Mouse (Mus musculus) hindbrain, embryonic 14.5 days (tissue): ENCODE measurements around the gene Pde4d. TPM values are rescaled to one million over a fixed set of nuclear protein-coding genes. Genes with fewer than 3 reads are reported as not detected.

Source experiments
- ATAC-seq: fragments of 200-750 bp; cut with Nextera tagmentation; 2 replicates; pipeline ENCODE4 v1.8.0; 2017; ENCODE audit warnings: moderate number of reproducible peaks, mild to moderate bottlenecking, moderate TSS enrichment, moderate library complexity; ENCODE audit not compliant: low FRiP score
- DNase-seq: peaks from one replicate; pipeline ENCODE4 v3.0.0-alpha.2; 2015; ENCODE audit warnings: low spot score
- H3K27ac ChIP-seq: fragments of 300-500 bp; sonication (generic); 2 replicates; pipeline ENCODE4 v1.5.1; 2014; ENCODE audit warnings: mild to moderate bottlenecking, moderate library complexity
- H3K27me3 ChIP-seq: fragments of 300-500 bp; sonication (generic); 2 replicates; pipeline ENCODE4 v1.6.1; 2014; ENCODE audit warnings: mild to moderate bottlenecking, low read length, mixed read lengths; ENCODE audit not compliant: control insufficient read depth, insufficient read depth
- H3K36me3 ChIP-seq: fragments of 300-500 bp; sonication (generic); replicated peaks from 2 replicates; pipeline ENCODE4 v1.6.1; 2014; ENCODE audit not compliant: control insufficient read depth, insufficient read depth
- H3K4me1 ChIP-seq: fragments of 300-500 bp; sonication (generic); replicated peaks from 2 replicates; pipeline ENCODE4 v1.6.1; 2014; ENCODE audit warnings: antibody characterized with exemption, low read length, mixed read lengths; ENCODE audit not compliant: control insufficient read depth, insufficient read depth
- H3K4me2 ChIP-seq: fragments of 300-500 bp; sonication (generic); replicated peaks from 2 replicates; pipeline ENCODE4 v1.6.1; 2014; ENCODE audit warnings: mild to moderate bottlenecking, moderate library complexity
- H3K4me3 ChIP-seq: fragments of 300-500 bp; sonication (generic); replicated peaks from 2 replicates; pipeline ENCODE4 v1.5.1; 2014; ENCODE audit warnings: mild to moderate bottlenecking, low read length
- H3K9ac ChIP-seq: fragments of 300-500 bp; sonication (generic); 2 replicates; pipeline ENCODE4 v1.6.1; 2014
- H3K9me3 ChIP-seq: fragments of 300-500 bp; sonication (generic); 2 replicates; pipeline ENCODE4 v1.6.1; 2016; ENCODE audit warnings: low read length; ENCODE audit not compliant: control insufficient read depth
- WGBS: fragments of 180-500 bp; shearing (Covaris S2); extraction: QIAGEN DNeasy Blood & Tissue Kit; methylation state at CpG from one replicate; pipeline ENCODE4 v1.1.7; 2014; 5-methylcytosine and 5-hydroxymethylcytosine counted together
- polyA plus RNA-seq: library from polyadenylated mRNA; unstranded; fragments of >200 nt; fragmentation: Nextera tagmentation; extraction: Ambion mirVana; gene quantifications from 2 replicates; pipeline ENCODE4 v1.2.1, GENCODE M21; 2014

Gene Pde4d
- polyA plus RNA-seq, 1 experiment from 2014 or later = 23.2 TPM

DNA sequence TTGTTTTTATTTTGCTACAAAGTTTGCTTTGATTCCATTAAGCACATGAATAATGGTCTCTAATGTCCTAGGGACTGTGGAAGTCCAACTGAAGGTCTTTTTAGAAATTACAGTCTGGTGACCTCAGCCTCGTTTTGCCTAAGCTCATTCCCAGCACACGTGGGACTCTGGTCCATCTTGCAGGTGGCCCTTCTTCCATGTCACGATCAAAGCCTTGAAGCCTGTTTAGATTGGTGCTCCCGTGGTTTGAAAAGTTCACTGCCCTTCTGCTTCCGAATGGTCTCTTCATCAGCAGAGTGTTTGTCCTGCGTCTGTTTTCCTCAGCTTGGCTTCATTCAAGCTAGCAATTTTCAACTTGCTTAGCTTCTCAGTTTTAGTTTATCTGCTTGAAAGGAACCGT is 389.4 kb downstream of the Pde4d start:
- ATAC-seq (no peak), DNase-seq (no peak)
- 64% methylated on average over 7 of the region's 7 CpGs for WGBS

DNA sequence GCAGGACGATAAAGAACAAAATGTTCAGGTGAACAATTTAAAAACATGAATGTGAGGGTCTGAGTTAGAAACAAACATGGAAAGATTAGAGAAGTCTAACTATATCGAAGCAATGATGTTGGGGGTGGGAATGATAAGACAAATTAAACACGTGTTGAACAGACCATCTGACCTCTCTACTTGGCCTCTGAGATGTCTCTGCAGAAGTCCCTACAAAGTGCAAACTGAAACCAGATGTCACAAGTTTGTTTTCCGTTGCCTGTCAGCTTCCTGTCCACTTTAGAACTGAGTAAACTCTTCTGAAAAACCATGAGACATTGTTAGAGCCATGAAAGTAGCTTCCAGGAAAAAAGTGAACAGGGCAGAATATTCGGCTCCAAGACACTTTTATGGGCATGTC is 404.3 kb downstream of the Pde4d start:
- Histone ChIP-seq H3K4me3 (no peak overlapping the region), H3K27ac (no peak overlapping the region), H3K9me3 (no peaks in the 10 kb centered on the region), H3K9ac (no peak overlapping the region), H3K4me2 (no peak overlapping the region), H3K4me1 (no peaks in the 10 kb centered on the region), H3K36me3 (no peaks in the 10 kb centered on the region), H3K27me3 (no peaks in the 10 kb centered on the region)
- 79% methylated on average over 5 of the region's 5 CpGs for WGBS
- ATAC-seq (no peak), DNase-seq (no peak)

More for the DNA sequence above, 389.4 kb downstream of the Pde4d start:
- Histone ChIP-seq H3K9ac (no peak overlapping the region), H3K4me1 (no peaks in the 10 kb centered on the region), H3K4me2 (no peak overlapping the region), H3K4me3 (no peak overlapping the region), H3K27me3 (no peaks in the 10 kb centered on the region), H3K9me3 (no peaks in the 10 kb centered on the region), H3K36me3 (no peaks in the 10 kb centered on the region), H3K27ac (no peak overlapping the region)

- Histone ChIP-seq H3K36me3 (no peaks in the 10 kb centered on the region), H3K27ac (no peak overlapping the region), H3K4me3 (no peak overlapping the region), H3K9me3 (no peaks in the 10 kb centered on the region), H3K9ac (no peak overlapping the region), H3K4me1 (no peaks in the 10 kb centered on the region), H3K27me3 (no peaks in the 10 kb centered on the region), H3K4me2 (no peak overlapping the region)
- 84% methylated on average over 6 of the region's 6 CpGs for WGBS
- ATAC-seq (no peak), DNase-seq (no peak)
Measured at GRCm38 (mm10) chr13:108856776-108857435, 407.2 kb downstream of the Pde4d start.

GRCm38 (mm10) chr13:108859336-108859735 is 409.6 kb downstream of the Pde4d start:
- WGBS = 85% methylated on average over 3 of the region's 3 CpGs
- no peak overlapping the region for H3K4me2 ChIP-seq
- H3K36me3 ChIP-seq = no peaks in the 10 kb centered on the region
- H3K9me3 ChIP-seq = no peaks in the 10 kb centered on the region
- DNase-seq = no peak
- no peak overlapping the region for H3K9ac ChIP-seq
- no peak overlapping the region for H3K4me3 ChIP-seq
- ATAC-seq = no peak
- no peak overlapping the region for H3K27ac ChIP-seq
- H3K4me1 ChIP-seq = no peaks in the 10 kb centered on the region
- no peaks in the 10 kb centered on the region for H3K27me3 ChIP-seq

DNA sequence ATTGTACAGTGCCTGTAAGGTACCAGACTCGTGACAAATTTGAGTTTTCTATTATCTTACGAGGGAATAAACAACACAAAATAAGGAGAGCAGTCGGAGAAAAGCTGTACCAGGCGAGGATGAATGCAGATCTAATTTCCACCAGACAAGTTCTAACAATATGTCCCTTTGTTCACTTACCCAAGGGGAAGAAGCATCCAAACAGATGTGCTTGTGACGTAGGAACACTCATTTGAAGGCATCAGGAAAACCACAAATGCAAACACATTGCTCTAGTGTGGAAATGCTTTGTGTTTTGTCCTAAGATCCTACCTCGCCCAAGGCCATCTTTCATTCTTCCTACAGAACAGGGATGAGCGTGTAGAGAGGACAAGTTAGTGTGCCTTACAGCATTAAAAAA is 411.0 kb downstream of the Pde4d start:
- Histone ChIP-seq H3K9me3 (no peaks in the 10 kb centered on the region), H3K27me3 (no peaks in the 10 kb centered on the region), H3K27ac (no peak overlapping the region), H3K4me1 (no peaks in the 10 kb centered on the region), H3K36me3 (no peaks in the 10 kb centered on the region), H3K4me3 (no peak overlapping the region), H3K9ac (no peak overlapping the region), H3K4me2 (no peak overlapping the region)
- WGBS = 72% methylated on average over 7 of the region's 7 CpGs
- ATAC-seq = no peak
- no peak for DNase-seq

DNA sequence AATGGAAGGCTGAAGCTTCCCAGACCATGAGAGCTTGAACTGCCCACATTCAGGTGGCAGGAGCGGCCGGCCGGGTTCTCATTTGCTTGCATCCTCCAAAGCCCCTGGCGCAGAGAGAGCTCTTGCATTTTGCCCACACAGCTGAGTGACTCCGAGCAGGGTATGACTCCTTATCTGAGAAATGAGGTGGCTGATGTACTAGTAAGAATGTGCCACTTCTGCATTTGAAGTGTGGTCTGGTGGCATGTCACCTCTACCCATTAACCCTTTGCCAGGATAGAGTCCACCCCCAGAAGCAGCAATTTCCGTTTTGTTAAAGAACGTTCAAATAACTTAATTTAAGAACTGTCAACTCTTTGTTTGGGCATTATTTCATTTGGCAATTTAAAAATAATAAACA is 412.0 kb downstream of the Pde4d start:
- Histone ChIP-seq H3K4me3 (no peak overlapping the region), H3K9me3 (no peaks in the 10 kb centered on the region), H3K36me3 (no peaks in the 10 kb centered on the region), H3K4me2 (no peak overlapping the region), H3K4me1 (no peaks in the 10 kb centered on the region), H3K27ac (no peak overlapping the region), H3K27me3 (no peaks in the 10 kb centered on the region), H3K9ac (no peak overlapping the region)
- DNase-seq = no peak
- 96% methylated on average over 7 of the region's 7 CpGs for WGBS
- no peak for ATAC-seq

GRCm38 (mm10) chr13:108862173-108862572 is 412.4 kb downstream of the Pde4d start:
- H3K36me3 ChIP-seq = no peaks in the 10 kb centered on the region
- 84% methylated on average over 5 of the region's 5 CpGs for WGBS
- DNase-seq (no peak), ATAC-seq (no peak)
- no peak overlapping the region for H3K27ac ChIP-seq
- H3K4me3 ChIP-seq = no peak overlapping the region
- H3K9me3 ChIP-seq = no peaks in the 10 kb centered on the region
- H3K4me2 ChIP-seq = no peak overlapping the region
- H3K9ac ChIP-seq = no peak overlapping the region
- H3K4me1 ChIP-seq = no peaks in the 10 kb centered on the region
- no peaks in the 10 kb centered on the region for H3K27me3 ChIP-seq

- Histone ChIP-seq H3K4me3 (no peak overlapping the region), H3K36me3 (no peaks in the 10 kb centered on the region), H3K27me3 (no peaks in the 10 kb centered on the region), H3K9ac (no peak overlapping the region), H3K4me2 (no peak overlapping the region), H3K27ac (no peak overlapping the region), H3K4me1 (no peaks in the 10 kb centered on the region), H3K9me3 (no peaks in the 10 kb centered on the region)
- 84% methylated on average over 5 of the region's 5 CpGs for WGBS
- DNase-seq (no peak), ATAC-seq (no peak)
Measured at GRCm38 (mm10) chr13:108900160-108900559, 450.4 kb downstream of the Pde4d start.

DNA sequence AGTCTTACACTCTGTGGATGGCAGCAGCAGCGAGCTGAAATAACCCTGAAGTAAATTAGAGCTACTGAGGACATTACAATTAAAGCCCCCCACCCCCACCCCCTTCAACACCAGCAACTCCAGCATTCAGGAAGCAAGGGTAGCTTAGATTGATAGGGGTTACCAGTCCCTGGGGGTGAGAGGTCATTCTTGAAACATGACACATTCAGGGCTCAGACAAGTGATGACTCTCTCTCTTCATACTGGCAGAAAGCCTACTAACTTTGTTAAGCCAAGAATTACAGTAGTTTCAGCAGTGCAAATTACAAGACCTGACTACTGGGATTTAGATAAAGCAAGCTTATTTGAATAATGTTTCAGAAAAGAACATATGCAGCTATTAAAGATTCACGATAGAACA is 455.4 kb downstream of the Pde4d start:
- 58% methylated on average over 2 of the region's 2 CpGs for WGBS
- H3K9ac ChIP-seq = no peak overlapping the region
- H3K27me3 ChIP-seq = no peaks in the 10 kb centered on the region
- ATAC-seq (no peak), DNase-seq (no peak)
- no peaks in the 10 kb centered on the region for H3K36me3 ChIP-seq
- no peak overlapping the region for H3K4me2 ChIP-seq
- H3K27ac ChIP-seq = no peak overlapping the region
- no peak overlapping the region for H3K4me3 ChIP-seq
- H3K4me1 ChIP-seq = no peaks in the 10 kb centered on the region
- no peaks in the 10 kb centered on the region for H3K9me3 ChIP-seq

DNA sequence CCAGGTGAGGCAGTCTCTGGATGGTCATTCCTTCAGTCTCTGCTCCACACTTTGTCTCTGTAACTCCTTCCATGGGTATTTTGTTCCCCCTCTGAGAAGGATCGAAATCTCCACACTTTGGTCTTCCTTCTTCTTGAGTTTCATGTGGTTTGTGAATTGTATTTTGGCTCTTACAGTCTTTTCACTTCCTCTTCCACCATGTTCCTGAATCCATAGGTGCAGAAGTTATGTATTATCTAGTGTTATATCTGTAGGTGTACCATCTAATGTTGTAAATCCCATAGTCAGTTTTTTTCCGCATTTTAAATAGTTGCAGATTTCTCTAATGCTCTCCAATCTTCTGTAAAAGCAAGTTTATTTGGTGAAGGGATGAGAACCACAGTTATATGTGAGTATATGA is 459.4 kb downstream of the Pde4d start:
- 95% methylated on average over 2 of the region's 2 CpGs for WGBS

More for the DNA sequence above, 459.4 kb downstream of the Pde4d start:
- Histone ChIP-seq H3K4me1 (no peaks in the 10 kb centered on the region), H3K9me3 (no peaks in the 10 kb centered on the region), H3K27me3 (no peaks in the 10 kb centered on the region), H3K36me3 (no peaks in the 10 kb centered on the region), H3K4me2 (no peak overlapping the region), H3K27ac (no peak overlapping the region), H3K4me3 (no peak overlapping the region), H3K9ac (no peak overlapping the region)
- no peak for DNase-seq
- no peak for ATAC-seq
